Mouse (Mus musculus) bone marrow, adult 2 months (tissue): ENCODE results near the gene B230219D22Rik.

Source experiments
- CTCF ChIP-seq: fragments of 200-500 bp; IDR thresholded peaks from 2 replicates; pipeline ENCODE4 v1.5.1; 2011; ENCODE audit warnings: low read length, control low read depth; ENCODE audit not compliant: control insufficient read depth, insufficient read depth
- POLR2A ChIP-seq: fragments of 200-500 bp; IDR thresholded peaks from 2 replicates; pipeline ENCODE4 v1.6.1; 2011; ENCODE audit warnings: low read depth, mild to moderate bottlenecking, control low read depth, low read length, borderline replicate concordance; ENCODE audit not compliant: control insufficient read depth

- TF ChIP-seq POLR2A (no peak), CTCF (no peak)
Observed at GRCm38 (mm10) chr13:55730716-55731115, 37.8 kb downstream of the B230219D22Rik start.
